Mouse (Mus musculus) spleen, postnatal 36 days (tissue): Measurements from ENCODE around the gene Mgat4a.

Experiments used
- DNase-seq, 2 experiments: peaks; one replicate each; pipeline ENCODE4 v3.0.0; 2022; ENCODE audit warnings: low spot score in 2 of 2, mixed read lengths in 1 of 2

The Mgat4a gene

GRCm38 (mm10) chr1:37399734-37400133, 141.1 kb downstream of the Mgat4a start:
- no peak for DNase-seq

- no peak for DNase-seq
Measured at GRCm38 (mm10) chr1:37398961-37399360, 141.9 kb downstream of the Mgat4a start.

DNA sequence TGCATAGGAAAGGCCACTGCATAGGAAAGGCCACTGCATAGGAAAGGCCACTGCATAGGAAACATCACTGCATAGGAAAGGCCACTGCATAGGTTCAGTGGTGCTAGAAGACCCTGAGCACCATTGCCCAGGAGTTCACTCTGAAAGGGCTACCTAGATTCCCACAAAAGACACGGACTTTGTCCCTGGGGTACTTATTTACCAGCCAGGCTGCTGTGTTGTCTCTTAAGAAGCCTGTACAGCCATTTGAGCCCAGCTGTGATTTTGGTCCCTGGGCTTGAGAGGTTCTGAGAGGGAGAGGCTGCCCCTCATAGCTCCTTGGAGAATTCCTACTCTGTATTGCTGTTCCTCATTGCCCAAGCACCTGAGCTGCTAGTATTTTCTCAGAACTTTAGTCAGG, 144.3 kb downstream of the Mgat4a start:
- no peak for DNase-seq

- no peak for DNase-seq
Measured at GRCm38 (mm10) chr1:37393174-37393573, 147.6 kb downstream of the Mgat4a start.
